Mouse (Mus musculus): ENCODE measurements around the gene Anks1b.
A peak's percentile ranks its signal among the peaks of the same experiment; 100 is the strongest.
"Not testable (repeated sequence)": the region's sequence is repeated elsewhere in the genome, so short reads cannot be mapped to it uniquely, and the experiment has no call there.

Gene Anks1b

GRCm38 (mm10) chr10:90630794-90631193, 757.5 kb downstream of the Anks1b start:
- DNase-seq (ENCODE audit: low read depth, low spot score); H3K27me3 ChIP-seq (ENCODE audit: control insufficient read depth, insufficient read depth, low read length, poor library complexity, severe bottlenecking); H3K36me3 ChIP-seq (ENCODE audit: control insufficient read depth, insufficient read depth, low read length, poor library complexity, severe bottlenecking): not testable (repeated sequence)

GRCm38 (mm10) chr10:90637352-90637751, 764.0 kb downstream of the Anks1b start:
- DNase-seq (ENCODE audit: low read depth, low spot score), result no peak
- no peaks in the 10 kb centered on the region for H3K36me3 ChIP-seq (ENCODE audit: control insufficient read depth, insufficient read depth, low read length, poor library complexity, severe bottlenecking)

GRCm38 (mm10) chr10:90649681-90650080, 776.4 kb downstream of the Anks1b start:
- Histone ChIP-seq H3K36me3 (ENCODE audit: control insufficient read depth, insufficient read depth, low read length, poor library complexity, severe bottlenecking) (no peaks in the 10 kb centered on the region), H3K27me3 (ENCODE audit: control insufficient read depth, insufficient read depth, low read length, poor library complexity, severe bottlenecking) (no peaks in the 10 kb centered on the region)
- DNase-seq (ENCODE audit: low read depth, low spot score), result no peak

More at GRCm38 (mm10) chr10:90637352-90637751, 764.0 kb downstream of the Anks1b start:
- H3K27me3 ChIP-seq (ENCODE audit: control insufficient read depth, insufficient read depth, low read length, poor library complexity, severe bottlenecking), result no peaks in the 10 kb centered on the region

- H3K36me3 ChIP-seq (ENCODE audit: control insufficient read depth, insufficient read depth, low read length, poor library complexity, severe bottlenecking), result no peaks in the 10 kb centered on the region
- no peaks in the 10 kb centered on the region for H3K27me3 ChIP-seq (ENCODE audit: control insufficient read depth, insufficient read depth, low read length, poor library complexity, severe bottlenecking)
- no peak for DNase-seq (ENCODE audit: low read depth, low spot score)
These were observed 784.3 kb downstream of the Anks1b start for GRCm38 (mm10) chr10:90657416-90658120.

GRCm38 (mm10) chr10:90666746-90667145, 793.4 kb downstream of the Anks1b start:
- DNase-seq (ENCODE audit: low read depth, low spot score), result no peak
- Histone ChIP-seq H3K27me3 (ENCODE audit: control insufficient read depth, insufficient read depth, low read length, poor library complexity, severe bottlenecking) (no peaks in the 10 kb centered on the region), H3K36me3 (ENCODE audit: control insufficient read depth, insufficient read depth, low read length, poor library complexity, severe bottlenecking) (no peaks in the 10 kb centered on the region)

- no peaks in the 10 kb centered on the region for H3K27me3 ChIP-seq (ENCODE audit: control insufficient read depth, insufficient read depth, low read length, poor library complexity, severe bottlenecking)
- DNase-seq (ENCODE audit: low read depth, low spot score), result no peak
These were observed 797.0 kb downstream of the Anks1b start for GRCm38 (mm10) chr10:90670291-90670690.

GRCm38 (mm10) chr10:90672135-90672534, 798.8 kb downstream of the Anks1b start:
- H3K36me3 ChIP-seq (ENCODE audit: control insufficient read depth, insufficient read depth, low read length, poor library complexity, severe bottlenecking), result no peaks in the 10 kb centered on the region
- no peaks in the 10 kb centered on the region for H3K27me3 ChIP-seq (ENCODE audit: control insufficient read depth, insufficient read depth, low read length, poor library complexity, severe bottlenecking)
- no peak for DNase-seq (ENCODE audit: low read depth, low spot score)

More at GRCm38 (mm10) chr10:90670291-90670690, 797.0 kb downstream of the Anks1b start:
- no peaks in the 10 kb centered on the region for H3K36me3 ChIP-seq (ENCODE audit: control insufficient read depth, insufficient read depth, low read length, poor library complexity, severe bottlenecking)

- DNase-seq (ENCODE audit: low read depth, low spot score), result no peak
- Histone ChIP-seq H3K36me3 (ENCODE audit: control insufficient read depth, insufficient read depth, low read length, poor library complexity, severe bottlenecking) (no peaks in the 10 kb centered on the region), H3K27me3 (ENCODE audit: control insufficient read depth, insufficient read depth, low read length, poor library complexity, severe bottlenecking) (no peaks in the 10 kb centered on the region)
These were observed 801.1 kb downstream of the Anks1b start for GRCm38 (mm10) chr10:90674362-90674761.

GRCm38 (mm10) chr10:90677421-90677820, 804.1 kb downstream of the Anks1b start:
- no peak for DNase-seq (ENCODE audit: low read depth, low spot score)
- Histone ChIP-seq H3K36me3 (ENCODE audit: control insufficient read depth, insufficient read depth, low read length, poor library complexity, severe bottlenecking) (no peaks in the 10 kb centered on the region), H3K27me3 (ENCODE audit: control insufficient read depth, insufficient read depth, low read length, poor library complexity, severe bottlenecking) (no peaks in the 10 kb centered on the region)

GRCm38 (mm10) chr10:90679713-90680470, 806.6 kb downstream of the Anks1b start:
- no peaks in the 10 kb centered on the region for H3K36me3 ChIP-seq (ENCODE audit: control insufficient read depth, insufficient read depth, low read length, poor library complexity, severe bottlenecking)
- H3K27me3 ChIP-seq (ENCODE audit: control insufficient read depth, insufficient read depth, low read length, poor library complexity, severe bottlenecking), result no peaks in the 10 kb centered on the region
- no peak for DNase-seq (ENCODE audit: low read depth, low spot score)

- H3K27me3 ChIP-seq (ENCODE audit: control insufficient read depth, insufficient read depth, low read length, poor library complexity, severe bottlenecking), result no peaks in the 10 kb centered on the region
- no peak for DNase-seq (ENCODE audit: low read depth, low spot score)
- H3K36me3 ChIP-seq (ENCODE audit: control insufficient read depth, insufficient read depth, low read length, poor library complexity, severe bottlenecking), result no peaks in the 10 kb centered on the region
These were observed 810.5 kb downstream of the Anks1b start for GRCm38 (mm10) chr10:90683813-90684212.

- Histone ChIP-seq H3K36me3 (ENCODE audit: control insufficient read depth, insufficient read depth, low read length, poor library complexity, severe bottlenecking) (no peaks in the 10 kb centered on the region), H3K27me3 (ENCODE audit: control insufficient read depth, insufficient read depth, low read length, poor library complexity, severe bottlenecking) (no peaks in the 10 kb centered on the region)
- no peak for DNase-seq (ENCODE audit: low read depth, low spot score)
These were observed 812.1 kb downstream of the Anks1b start for GRCm38 (mm10) chr10:90685367-90685766.

- DNase-seq (ENCODE audit: low read depth, low spot score), result no peak
- H3K36me3 ChIP-seq (ENCODE audit: control insufficient read depth, insufficient read depth, low read length, poor library complexity, severe bottlenecking), result no peaks in the 10 kb centered on the region
- H3K27me3 ChIP-seq (ENCODE audit: control insufficient read depth, insufficient read depth, low read length, poor library complexity, severe bottlenecking), result no peaks in the 10 kb centered on the region
These were observed 814.8 kb downstream of the Anks1b start for GRCm38 (mm10) chr10:90688153-90688552.

GRCm38 (mm10) chr10:90688696-90689252, 815.5 kb downstream of the Anks1b start:
- no peak for DNase-seq (ENCODE audit: low read depth, low spot score)
- H3K36me3 ChIP-seq (ENCODE audit: control insufficient read depth, insufficient read depth, low read length, poor library complexity, severe bottlenecking), result no peaks in the 10 kb centered on the region
- no peaks in the 10 kb centered on the region for H3K27me3 ChIP-seq (ENCODE audit: control insufficient read depth, insufficient read depth, low read length, poor library complexity, severe bottlenecking)

- Histone ChIP-seq H3K36me3 (ENCODE audit: control insufficient read depth, insufficient read depth, low read length, poor library complexity, severe bottlenecking) (no peaks in the 10 kb centered on the region), H3K27me3 (ENCODE audit: control insufficient read depth, insufficient read depth, low read length, poor library complexity, severe bottlenecking) (no peaks in the 10 kb centered on the region)
- DNase-seq (ENCODE audit: low read depth, low spot score), result peak; percentile 58
These were observed 816.7 kb downstream of the Anks1b start for GRCm38 (mm10) chr10:90689854-90690513.

Measured in splenic B cell, adult 2 months (primary cell).